Mouse (Mus musculus): ENCODE results near the gene BC025920.

- TF ChIP-seq CTCF (IDR thresholded peaks at IDR 0.05; ENCODE audit: borderline replicate concordance, insufficient read depth, low read depth, low read length) (no peak), POLR2A (IDR thresholded peaks at IDR 0.05; ENCODE audit: borderline replicate concordance, insufficient read depth, low read length) (no peak)
Measured at GRCm38 (mm10) chr10:81563481-81563880, 42.6 kb upstream of the BC025920 start.

Measured in cerebellum, adult 2 months (tissue).